Mouse (Mus musculus) liver, embryonic 14.5 days (tissue): ENCODE data around the gene Afdn.

ENCODE experiments used
- CTCF ChIP-seq: IDR thresholded peaks from 2 replicates; pipeline ENCODE4 v1.5.1; 2016; ENCODE audit warnings: antibody characterized with exemption, low read depth, control low read depth
- EP300 ChIP-seq: IDR thresholded peaks from 2 replicates; pipeline ENCODE4 v1.6.1; 2016; ENCODE audit warnings: antibody characterized with exemption, low read depth

- TF ChIP-seq CTCF (no peak), EP300 (no peak)
Observed at GRCm38 (mm10) chr17:13781948-13782347, 21.6 kb downstream of the Afdn start.
